Mouse (Mus musculus): ENCODE results near the gene Rest. TPM values are rescaled to one million over a fixed set of nuclear protein-coding genes. Genes with fewer than 3 reads are reported as not detected.

The Rest gene
- polyA plus RNA-seq, 1 experiment from 2014 or later: 29.0 TPM

DNA sequence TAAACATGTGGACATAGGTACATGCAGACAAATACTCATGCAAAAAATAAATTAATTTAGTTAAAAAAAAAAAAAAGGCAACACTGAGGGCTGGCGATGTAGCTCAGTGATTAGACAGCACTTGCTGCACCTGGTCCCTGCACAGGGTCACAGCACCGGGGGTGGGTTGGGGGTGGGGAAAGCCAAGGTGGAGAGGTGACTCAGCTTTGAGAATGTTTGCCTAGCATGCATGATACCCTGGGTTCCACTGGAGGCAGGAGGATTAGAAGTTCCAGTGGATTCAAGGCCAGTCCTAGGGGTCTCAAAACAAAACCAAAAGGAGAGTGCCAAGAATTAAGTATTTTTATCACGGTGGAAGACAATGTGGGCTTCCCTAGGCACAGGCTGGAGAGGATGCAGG lies 7.7 kb upstream of the Rest start:
- Histone ChIP-seq H3K27me3 (ENCODE audit: control insufficient read depth, insufficient read depth, low read length) (no peaks in the 10 kb centered on the region), H3K9ac (ENCODE audit: low read depth, low read length) (no peak overlapping the region), H3K4me1 (ENCODE audit: control insufficient read depth, insufficient read depth, low read length) (no peaks in the 10 kb centered on the region), H3K9me3 (replicated peaks; ENCODE audit: control insufficient read depth, low read length) (no peaks in the 10 kb centered on the region), H3K36me3 (ENCODE audit: control insufficient read depth, insufficient read depth, low read length) (no peaks in the 10 kb centered on the region), H3K4me2 (no peak overlapping the region), H3K27ac (ENCODE audit: low read depth, low read length) (no peak overlapping the region), H3K4me3 (ENCODE audit: low read depth, low read length) (no peak overlapping the region)
- ATAC-seq (replicated peaks; ENCODE audit: insufficient number of reproducible peaks, low FRiP score, low TSS enrichment): no peak
- 72% methylated on average over 3 of the region's 3 CpGs for WGBS (ENCODE audit: insufficient replicate concordance)

DNA sequence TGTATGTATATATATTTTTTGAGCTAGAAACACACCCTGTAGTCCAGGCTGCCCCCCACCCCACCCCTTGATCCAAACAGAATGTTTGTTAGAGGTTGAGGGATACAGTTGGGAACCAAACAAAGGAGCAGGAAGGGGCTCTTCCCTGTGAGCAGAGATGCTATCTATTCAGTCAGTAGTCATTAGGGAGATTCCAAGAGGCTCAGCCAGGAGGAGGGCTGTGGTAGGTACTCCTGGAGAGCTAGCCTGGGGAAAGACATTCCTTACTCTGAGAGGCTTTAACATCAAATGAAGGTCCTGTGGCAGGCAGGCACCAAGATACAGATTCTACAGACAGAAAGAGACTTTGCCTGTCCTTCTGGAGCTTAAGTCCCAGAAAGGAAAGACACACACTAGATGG lies 6.0 kb upstream of the Rest start:
- Histone ChIP-seq H3K9ac (ENCODE audit: low read depth, low read length) (no peak overlapping the region), H3K4me1 (ENCODE audit: control insufficient read depth, insufficient read depth, low read length) (no peaks in the 10 kb centered on the region), H3K36me3 (ENCODE audit: control insufficient read depth, insufficient read depth, low read length) (no peaks in the 10 kb centered on the region), H3K27me3 (ENCODE audit: control insufficient read depth, insufficient read depth, low read length) (no peaks in the 10 kb centered on the region), H3K4me3 (ENCODE audit: low read depth, low read length) (no peak overlapping the region), H3K4me2 (no peak overlapping the region), H3K27ac (ENCODE audit: low read depth, low read length) (no peak overlapping the region), H3K9me3 (replicated peaks; ENCODE audit: control insufficient read depth, low read length) (no peaks in the 10 kb centered on the region)
- ATAC-seq (replicated peaks; ENCODE audit: insufficient number of reproducible peaks, low FRiP score, low TSS enrichment): no peak

DNA sequence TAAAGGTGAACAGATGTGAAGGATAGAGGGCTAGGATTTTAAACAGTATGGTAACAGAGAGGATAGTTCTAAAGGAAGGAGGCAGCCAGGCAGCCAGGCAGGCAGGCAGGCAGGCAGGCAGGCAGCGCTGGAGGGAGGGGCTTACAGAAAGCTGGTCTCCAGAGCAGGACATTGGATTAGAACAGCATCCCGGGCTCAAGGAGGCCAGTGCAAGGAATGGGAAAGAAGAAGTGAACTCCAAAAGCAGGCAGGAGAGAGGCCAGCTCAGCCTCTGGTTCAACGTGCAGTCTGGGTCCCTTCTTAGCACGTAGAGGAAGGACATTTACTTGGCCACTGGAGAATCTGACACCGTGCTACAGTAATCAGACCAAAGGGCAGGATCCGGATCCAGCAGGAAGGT lies 5.2 kb upstream of the Rest start:
- H3K27me3 ChIP-seq (ENCODE audit: control insufficient read depth, insufficient read depth, low read length): no peaks in the 10 kb centered on the region
- 54% methylated on average over 6 of the region's 6 CpGs for WGBS (ENCODE audit: insufficient replicate concordance)
- H3K9ac ChIP-seq (ENCODE audit: low read depth, low read length): no peak overlapping the region
- no peaks in the 10 kb centered on the region for H3K36me3 ChIP-seq (ENCODE audit: control insufficient read depth, insufficient read depth, low read length)
- H3K9me3 ChIP-seq (replicated peaks; ENCODE audit: control insufficient read depth, low read length): no peaks in the 10 kb centered on the region
- no peak overlapping the region for H3K4me3 ChIP-seq (ENCODE audit: low read depth, low read length)
- no peak for ATAC-seq (replicated peaks; ENCODE audit: insufficient number of reproducible peaks, low FRiP score, low TSS enrichment)
- no peak overlapping the region for H3K27ac ChIP-seq (ENCODE audit: low read depth, low read length)
- H3K4me2 ChIP-seq: no peak overlapping the region
- H3K4me1 ChIP-seq (ENCODE audit: control insufficient read depth, insufficient read depth, low read length): no peaks in the 10 kb centered on the region

DNA sequence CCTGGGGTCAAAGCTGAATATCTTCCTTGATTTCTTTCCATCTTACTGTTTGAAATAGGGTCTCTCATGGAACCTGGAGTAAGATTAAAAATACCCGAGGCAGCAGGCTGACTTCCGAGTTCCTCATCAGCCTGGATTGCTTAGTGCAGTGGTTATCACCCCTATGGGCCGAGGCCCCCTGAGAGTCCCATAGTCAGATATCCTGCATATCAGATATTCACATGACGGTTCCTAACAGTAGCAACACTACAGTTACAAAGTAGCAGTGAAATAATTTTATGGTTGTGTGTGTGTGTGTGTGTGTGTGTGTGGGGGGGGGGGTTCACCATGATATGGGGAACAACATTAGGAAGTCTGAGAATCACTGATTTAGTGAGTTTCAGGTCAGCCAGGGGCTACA lies 4.2 kb upstream of the Rest start:
- no peak for ATAC-seq (replicated peaks; ENCODE audit: insufficient number of reproducible peaks, low FRiP score, low TSS enrichment)
- no peaks in the 10 kb centered on the region for H3K27me3 ChIP-seq (ENCODE audit: control insufficient read depth, insufficient read depth, low read length)
- WGBS (ENCODE audit: insufficient replicate concordance): 67% methylated on average over 4 of the region's 4 CpGs

DNA sequence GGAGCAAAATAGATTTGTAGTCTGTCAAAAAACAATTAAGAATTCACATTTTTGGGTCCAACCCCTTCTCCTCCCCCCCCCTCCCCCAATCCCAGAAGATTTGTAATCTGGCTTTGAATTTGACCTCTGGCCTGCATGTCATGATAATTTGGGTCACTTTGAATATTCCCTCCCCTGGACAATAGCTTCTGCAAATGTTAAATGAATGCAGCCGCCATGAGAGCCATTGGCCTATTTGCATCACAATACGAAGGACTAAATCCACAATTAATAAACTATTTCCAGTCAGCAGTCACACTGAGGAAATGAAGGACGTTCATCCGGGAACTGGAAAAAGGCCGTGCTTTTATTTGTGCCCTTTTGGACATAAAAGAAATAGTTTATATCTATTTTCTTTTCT lies 3.2 kb upstream of the Rest start:
- H3K4me2 ChIP-seq: no peak overlapping the region
- H3K9me3 ChIP-seq (replicated peaks; ENCODE audit: control insufficient read depth, low read length): no peaks in the 10 kb centered on the region
- WGBS (ENCODE audit: insufficient replicate concordance): 79% methylated on average over 5 of the region's 5 CpGs
- no peaks in the 10 kb centered on the region for H3K36me3 ChIP-seq (ENCODE audit: control insufficient read depth, insufficient read depth, low read length)
- no peaks in the 10 kb centered on the region for H3K27me3 ChIP-seq (ENCODE audit: control insufficient read depth, insufficient read depth, low read length)
- ATAC-seq (replicated peaks; ENCODE audit: insufficient number of reproducible peaks, low FRiP score, low TSS enrichment): no peak
- no peaks in the 10 kb centered on the region for H3K4me1 ChIP-seq (ENCODE audit: control insufficient read depth, insufficient read depth, low read length)
- H3K9ac ChIP-seq (ENCODE audit: low read depth, low read length): no peak overlapping the region
- no peak overlapping the region for H3K27ac ChIP-seq (ENCODE audit: low read depth, low read length)
- H3K4me3 ChIP-seq (ENCODE audit: low read depth, low read length): no peak overlapping the region

More for the DNA sequence above, 4.2 kb upstream of the Rest start:
- Histone ChIP-seq H3K9ac (ENCODE audit: low read depth, low read length) (no peak overlapping the region), H3K4me1 (ENCODE audit: control insufficient read depth, insufficient read depth, low read length) (no peaks in the 10 kb centered on the region), H3K4me2 (no peak overlapping the region), H3K36me3 (ENCODE audit: control insufficient read depth, insufficient read depth, low read length) (no peaks in the 10 kb centered on the region), H3K4me3 (ENCODE audit: low read depth, low read length) (no peak overlapping the region), H3K27ac (ENCODE audit: low read depth, low read length) (no peak overlapping the region), H3K9me3 (replicated peaks; ENCODE audit: control insufficient read depth, low read length) (no peaks in the 10 kb centered on the region)

DNA sequence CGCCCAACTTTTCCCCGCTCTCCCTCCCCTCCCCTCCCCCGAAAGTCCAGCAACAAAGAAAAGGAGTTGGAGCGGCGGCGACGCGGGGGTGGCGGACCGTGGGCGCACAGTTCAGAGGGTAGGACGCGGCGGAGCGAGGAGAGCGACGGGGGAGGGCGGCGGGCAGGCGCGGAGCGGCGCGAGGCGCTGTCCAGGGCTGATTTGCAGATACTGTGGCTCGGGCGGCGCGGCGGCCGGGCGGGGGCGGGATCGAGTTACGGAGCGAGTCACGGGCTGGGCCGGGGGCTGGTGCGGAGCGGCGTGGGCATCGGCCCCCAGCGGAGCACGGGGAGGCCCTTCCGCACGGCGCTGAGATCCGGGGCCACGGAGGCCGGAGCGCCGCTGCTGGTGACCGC lies 377 bp downstream of the Rest start:
- Histone ChIP-seq H3K4me3 (ENCODE audit: low read depth, low read length) (peak overlapping the region; percentile 96), H3K4me2 (peak overlapping the region; percentile 69), H3K9me3 (replicated peaks; ENCODE audit: control insufficient read depth, low read length) (no peaks in the 10 kb centered on the region), H3K4me1 (ENCODE audit: control insufficient read depth, insufficient read depth, low read length) (0 out of 2 replicates have a peak, but pooled peaks cover 5% of the 10 kb centered on the region), H3K27me3 (ENCODE audit: control insufficient read depth, insufficient read depth, low read length) (no peaks in the 10 kb centered on the region), H3K36me3 (ENCODE audit: control insufficient read depth, insufficient read depth, low read length) (peaks cover 16% of the 10 kb centered on the region), H3K27ac (ENCODE audit: low read depth, low read length) (peak overlapping the region; percentile 98), H3K9ac (ENCODE audit: low read depth, low read length) (peak overlapping the region; percentile 93)
- WGBS (ENCODE audit: insufficient replicate concordance): under 1% methylated on average over 25 of the region's 53 CpGs
- ATAC-seq (replicated peaks; ENCODE audit: insufficient number of reproducible peaks, low FRiP score, low TSS enrichment): peak; percentile 86

DNA sequence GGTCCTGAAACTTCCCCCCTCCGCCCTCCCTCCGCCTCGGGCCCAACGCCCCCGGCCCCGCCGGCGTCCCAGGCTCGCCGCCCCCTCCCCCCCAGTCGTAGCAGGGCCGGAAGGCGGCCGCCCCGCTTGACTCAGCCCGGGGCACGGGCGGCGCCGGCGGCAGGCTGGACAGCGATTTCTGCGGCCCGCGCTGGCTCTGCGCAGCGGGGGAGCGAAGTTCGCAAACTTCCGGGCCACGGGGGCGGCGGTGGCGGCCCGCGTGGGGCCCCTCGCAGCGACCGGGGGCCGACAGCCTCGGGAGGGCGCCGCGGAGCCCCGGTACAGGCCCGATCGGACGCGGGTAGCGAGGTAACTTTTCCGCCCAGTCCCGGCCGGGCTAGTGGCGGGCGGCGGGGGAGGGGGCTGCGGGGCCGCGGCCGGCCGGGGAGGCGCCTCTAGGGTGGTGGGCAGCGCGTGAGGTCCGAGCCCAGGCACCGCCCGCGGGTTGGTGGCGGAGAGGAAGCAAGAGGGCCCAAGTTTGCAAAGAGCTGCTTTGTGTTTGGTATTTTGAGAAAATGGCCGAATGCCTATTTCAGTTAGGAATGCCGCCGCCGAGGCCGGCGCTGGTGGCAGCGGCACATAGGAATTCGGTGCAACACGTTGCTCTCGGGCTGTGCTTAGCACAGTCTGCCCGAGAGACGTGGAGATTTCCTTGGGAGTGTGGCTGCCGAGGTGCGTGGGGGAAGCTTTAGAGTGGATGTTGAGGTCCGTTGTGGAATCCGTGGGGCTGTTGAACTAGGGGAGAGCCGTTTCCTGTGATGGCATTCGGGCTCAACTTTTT lies 985 bp downstream of the Rest start:
- Histone ChIP-seq H3K4me2 (peak overlapping the region; percentile 69), H3K9ac (ENCODE audit: low read depth, low read length) (peak overlapping the region; percentile 93), H3K27ac (ENCODE audit: low read depth, low read length) (peak overlapping the region; percentile 98), H3K4me3 (ENCODE audit: low read depth, low read length) (peak overlapping the region; percentile 96), H3K36me3 (ENCODE audit: control insufficient read depth, insufficient read depth, low read length) (peaks cover 18% of the 10 kb centered on the region), H3K4me1 (ENCODE audit: control insufficient read depth, insufficient read depth, low read length) (0 out of 2 replicates have a peak, but pooled peaks cover 5% of the 10 kb centered on the region), H3K27me3 (ENCODE audit: control insufficient read depth, insufficient read depth, low read length) (no peaks in the 10 kb centered on the region), H3K9me3 (replicated peaks; ENCODE audit: control insufficient read depth, low read length) (no peaks in the 10 kb centered on the region)
- ATAC-seq (replicated peaks; ENCODE audit: insufficient number of reproducible peaks, low FRiP score, low TSS enrichment): peak; percentile 73
- WGBS (ENCODE audit: insufficient replicate concordance): under 1% methylated on average over 73 of the region's 87 CpGs

DNA sequence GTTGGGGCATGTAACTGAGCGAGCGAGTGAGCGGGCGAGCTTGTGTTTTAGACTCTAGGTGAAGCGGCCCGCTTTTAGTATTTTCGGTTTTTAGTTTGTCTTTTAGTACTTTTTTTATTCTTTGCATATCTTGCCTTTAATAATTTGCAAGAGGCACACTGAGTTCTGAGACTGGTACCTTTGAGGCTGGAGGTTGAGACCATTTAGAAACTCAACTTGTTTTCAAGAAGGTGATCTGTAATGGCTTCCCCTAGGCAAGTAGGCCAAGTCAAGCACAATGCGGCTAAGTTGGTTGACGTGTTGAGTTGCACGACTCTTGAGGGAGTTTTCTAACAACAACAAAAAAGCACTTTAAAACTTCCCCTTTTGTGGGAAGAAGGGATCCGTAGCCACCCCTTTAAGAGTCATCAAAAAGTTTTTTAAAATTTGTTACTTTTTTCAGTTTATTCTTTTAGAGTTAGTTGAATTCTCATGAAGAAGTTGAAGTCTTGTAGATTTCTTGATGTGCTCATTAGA lies 1.7 kb downstream of the Rest start:
- H3K4me3 ChIP-seq (ENCODE audit: low read depth, low read length): peak overlapping the region; percentile 96
- H3K36me3 ChIP-seq (ENCODE audit: control insufficient read depth, insufficient read depth, low read length): peaks cover 20% of the 10 kb centered on the region
- 2% methylated on average over 11 of the region's 11 CpGs for WGBS (ENCODE audit: insufficient replicate concordance)
- peak overlapping the region; percentile 93 for H3K9ac ChIP-seq (ENCODE audit: low read depth, low read length)
- H3K4me1 ChIP-seq (ENCODE audit: control insufficient read depth, insufficient read depth, low read length): 0 out of 2 replicates have a peak, but pooled peaks cover 5% of the 10 kb centered on the region
- no peaks in the 10 kb centered on the region for H3K27me3 ChIP-seq (ENCODE audit: control insufficient read depth, insufficient read depth, low read length)
- ATAC-seq (replicated peaks; ENCODE audit: insufficient number of reproducible peaks, low FRiP score, low TSS enrichment): no peak
- H3K9me3 ChIP-seq (replicated peaks; ENCODE audit: control insufficient read depth, low read length): no peaks in the 10 kb centered on the region
- H3K4me2 ChIP-seq: peak overlapping the region; percentile 69
- H3K27ac ChIP-seq (ENCODE audit: low read depth, low read length): peak overlapping the region; percentile 98

DNA sequence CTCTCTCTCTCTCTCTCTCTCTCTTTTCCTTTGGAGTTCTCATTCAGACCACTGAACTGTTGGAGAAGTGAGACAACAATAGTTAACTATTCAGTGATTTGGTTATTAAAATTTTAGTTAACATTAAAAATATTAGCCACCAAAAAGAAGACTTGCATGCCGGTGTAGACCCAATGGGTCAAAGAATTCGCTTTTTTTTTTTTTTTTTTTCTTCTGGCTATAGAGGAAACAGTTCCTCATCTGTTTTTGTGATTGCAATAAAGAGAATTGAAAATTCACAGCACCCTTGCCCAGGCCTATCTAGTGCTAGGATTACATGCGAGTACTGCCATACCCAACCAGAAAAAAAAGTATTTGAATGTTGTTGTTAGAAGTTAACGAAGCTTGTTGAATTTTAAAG lies 2.1 kb downstream of the Rest start:
- H3K9me3 ChIP-seq (replicated peaks; ENCODE audit: control insufficient read depth, low read length): no peaks in the 10 kb centered on the region
- H3K9ac ChIP-seq (ENCODE audit: low read depth, low read length): no peak overlapping the region
- no peaks in the 10 kb centered on the region for H3K27me3 ChIP-seq (ENCODE audit: control insufficient read depth, insufficient read depth, low read length)
- no peak overlapping the region; the same call in 1 of the 2 replicates for H3K27ac ChIP-seq (ENCODE audit: low read depth, low read length)
- peak overlapping the region; percentile 69 for H3K4me2 ChIP-seq
- peak overlapping the region; percentile 96 for H3K4me3 ChIP-seq (ENCODE audit: low read depth, low read length)
- 61% methylated on average over 4 of the region's 4 CpGs for WGBS (ENCODE audit: insufficient replicate concordance)
- no peak for ATAC-seq (replicated peaks; ENCODE audit: insufficient number of reproducible peaks, low FRiP score, low TSS enrichment)
- H3K36me3 ChIP-seq (ENCODE audit: control insufficient read depth, insufficient read depth, low read length): peaks cover 20% of the 10 kb centered on the region
- H3K4me1 ChIP-seq (ENCODE audit: control insufficient read depth, insufficient read depth, low read length): 0 out of 2 replicates have a peak, but pooled peaks cover 5% of the 10 kb centered on the region

Data from heart, embryonic 11.5 days (tissue).